Mouse (Mus musculus) embryo, embryonic 10 days (tissue): ENCODE measurements around the gene Apol7b.
"Not testable (repeated sequence)": the region's sequence is repeated elsewhere in the genome, so short reads cannot be mapped to it uniquely, and the experiment has no call there.

ENCODE experiments used
- DNase-seq: peaks from one replicate; pipeline ENCODE4 v3.0.0-alpha.2; 2015; ENCODE audit warnings: low spot score

Apol7b gene

DNA sequence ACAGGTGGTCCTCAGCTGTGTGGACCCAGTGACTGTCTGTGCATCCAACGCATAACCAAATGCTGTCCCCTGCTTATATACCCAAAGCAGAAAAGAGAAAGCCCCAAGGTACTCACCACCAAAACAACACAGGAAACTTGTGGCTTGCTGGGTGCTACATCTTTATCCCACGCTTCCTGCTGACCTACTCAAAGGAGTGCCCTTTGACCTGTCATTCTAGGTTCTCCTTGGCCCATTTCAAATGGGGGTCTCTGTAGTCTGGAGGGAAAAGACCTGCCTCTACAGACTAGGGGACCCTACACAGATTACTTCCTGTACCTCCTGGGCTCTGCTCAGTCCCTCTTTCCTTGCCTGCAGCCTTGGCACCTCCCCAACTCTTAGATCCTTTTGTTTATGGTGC is at the start of gene Apol7b:
Gene Apol7b (minus strand): TSS at position 101 of the 400 bp plus-strand sequence.
- DNase-seq: not testable (repeated sequence)

DNA sequence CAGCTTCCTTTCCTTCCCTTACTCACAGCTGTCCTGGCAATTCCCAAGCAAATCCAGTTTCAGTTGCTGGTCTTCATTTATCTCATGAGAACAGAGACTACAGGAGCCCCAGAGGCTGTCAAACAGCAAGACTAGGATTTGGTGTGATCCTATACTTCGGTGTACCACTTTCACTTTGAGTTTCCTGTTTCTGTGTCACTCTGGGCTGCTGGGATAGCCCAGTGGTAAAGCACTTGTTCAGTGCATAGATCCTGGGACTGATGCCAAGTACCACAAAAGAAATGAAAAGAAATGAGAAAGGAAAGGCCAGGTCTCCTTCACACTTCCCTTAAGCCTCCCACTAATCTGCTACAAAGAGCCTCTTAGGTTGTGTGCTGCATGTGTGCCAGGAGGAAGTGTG is 47.4 kb upstream of the Apol7b start:
- not testable (repeated sequence) for DNase-seq

DNA sequence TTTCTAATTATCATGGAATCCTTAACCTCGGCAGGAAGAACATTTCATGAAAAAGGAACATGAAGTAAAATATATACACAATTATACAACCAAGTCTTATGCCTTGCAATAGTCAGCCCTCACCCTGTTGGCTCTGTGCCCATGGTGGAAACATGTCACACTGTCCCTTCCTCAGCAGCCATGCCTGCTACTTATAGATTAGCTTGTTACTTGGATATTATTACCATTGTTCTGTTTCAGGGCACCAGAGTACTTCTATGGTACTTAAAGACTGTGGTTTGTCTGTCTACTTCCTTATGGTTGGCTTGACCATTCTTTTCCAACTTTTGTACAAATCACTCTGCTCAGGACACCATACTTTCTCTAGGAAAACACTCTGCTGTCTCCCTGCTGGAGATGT is 45.9 kb upstream of the Apol7b start:
- not testable (repeated sequence) for DNase-seq

DNA sequence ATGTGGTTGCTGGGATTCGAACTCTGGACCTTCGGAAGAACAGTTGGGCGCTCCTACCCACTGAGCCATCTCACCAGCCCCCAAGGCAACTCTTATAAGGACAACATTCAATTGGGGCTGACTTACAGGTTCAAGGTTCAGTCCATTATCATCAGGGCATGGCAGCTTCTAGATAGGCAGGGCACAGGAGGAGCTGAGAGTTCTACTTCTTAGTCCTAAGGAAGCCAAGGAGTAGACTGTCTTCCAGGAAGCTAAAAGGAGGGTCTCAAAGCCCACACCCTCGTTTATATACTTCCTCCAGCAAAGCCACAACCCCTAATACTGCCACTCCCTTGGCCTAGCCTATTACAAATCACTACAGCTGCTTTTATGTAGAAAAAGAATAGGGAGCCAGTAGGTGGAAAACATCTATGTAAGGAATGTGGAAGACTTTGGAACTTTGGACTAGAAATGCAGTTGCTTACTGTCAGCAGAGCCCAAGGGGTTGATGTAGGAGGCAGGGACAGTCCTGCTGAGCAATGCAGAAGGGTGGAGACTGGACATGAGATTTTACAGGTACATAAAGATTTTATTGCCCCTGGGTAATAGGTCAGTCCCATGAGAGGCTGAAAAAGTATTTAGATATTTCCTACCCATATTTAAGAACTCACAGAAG is 35.0 kb upstream of the Apol7b start:
- no peak for DNase-seq

DNA sequence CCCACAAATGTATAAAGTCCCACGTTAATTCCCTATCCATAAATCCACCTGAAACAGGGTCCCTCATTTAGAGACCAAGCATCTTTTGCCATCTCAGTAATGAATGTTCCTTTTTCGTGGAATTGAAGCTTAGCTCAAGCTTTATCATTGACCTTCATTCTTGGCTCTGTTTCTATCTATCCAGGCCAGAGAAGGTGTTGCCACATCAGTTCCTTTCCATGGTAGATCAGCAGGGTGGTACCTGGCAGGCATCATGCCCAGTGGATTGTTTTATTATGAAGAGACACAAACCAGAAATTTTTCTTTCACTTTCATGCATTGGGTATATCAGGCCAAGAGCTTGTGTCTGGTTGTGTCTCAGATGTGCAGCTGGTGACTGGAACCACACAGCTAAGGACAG is 29.4 kb upstream of the Apol7b start, which contains the start of gene Apol10a:
Gene Apol10a (plus strand): TSS at position 355 of the 400 bp plus-strand sequence.
- DNase-seq: not testable (repeated sequence)

DNA sequence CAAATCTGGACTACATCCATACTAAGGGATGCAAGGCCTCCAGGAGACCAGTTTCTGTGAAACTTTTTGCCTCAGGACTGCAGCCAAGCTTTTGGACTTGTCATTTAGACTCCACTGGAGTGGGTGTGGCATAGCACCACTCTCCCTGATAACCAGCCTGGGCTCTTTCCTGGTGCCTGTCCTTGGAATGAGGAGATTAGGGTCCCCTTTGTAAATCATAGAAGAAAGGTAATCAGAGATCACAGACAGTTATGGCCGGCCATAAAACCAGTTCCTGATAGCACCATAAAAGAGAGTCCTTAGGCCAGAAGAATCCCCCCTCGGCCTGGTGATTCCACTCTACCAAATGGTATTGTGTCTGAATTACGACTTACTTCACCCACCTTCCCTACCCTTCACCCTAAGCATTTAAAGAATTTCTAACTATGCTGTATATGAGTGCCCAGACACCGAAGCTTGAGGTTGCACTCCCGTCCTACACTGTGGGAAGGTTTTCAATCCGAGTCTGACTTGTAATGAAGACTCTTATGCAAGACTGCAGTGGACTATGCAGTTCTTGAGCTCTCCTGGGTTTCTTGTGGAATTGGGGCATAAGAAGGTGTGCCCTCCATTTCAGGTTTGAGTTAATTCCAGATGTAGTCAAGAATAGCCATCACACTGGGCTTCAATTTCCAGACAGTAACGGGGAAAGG is 27.6 kb upstream of the Apol7b start:
- not testable (repeated sequence) for DNase-seq

DNA sequence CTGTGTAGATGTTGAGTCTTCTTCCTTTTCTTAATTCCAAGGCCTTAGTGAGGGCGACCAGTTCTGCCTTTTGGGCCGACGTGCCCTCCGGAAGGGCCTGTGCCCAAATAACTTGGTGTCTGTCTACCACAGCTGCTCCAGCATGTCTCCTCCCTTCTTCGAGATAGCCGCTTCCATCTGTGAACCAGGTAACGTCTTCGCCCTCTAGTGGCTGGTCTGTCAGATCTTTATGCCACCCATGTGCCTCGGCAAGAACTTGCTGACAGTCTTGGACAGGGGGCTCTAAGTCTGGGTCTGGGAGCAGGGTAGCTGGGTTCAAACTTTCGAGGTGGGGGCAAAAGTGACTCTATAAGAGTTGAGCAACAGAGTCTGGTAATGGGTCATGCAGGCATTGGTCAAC is 2.6 kb upstream of the Apol7b start:
- peak; percentile 14 for DNase-seq

DNA sequence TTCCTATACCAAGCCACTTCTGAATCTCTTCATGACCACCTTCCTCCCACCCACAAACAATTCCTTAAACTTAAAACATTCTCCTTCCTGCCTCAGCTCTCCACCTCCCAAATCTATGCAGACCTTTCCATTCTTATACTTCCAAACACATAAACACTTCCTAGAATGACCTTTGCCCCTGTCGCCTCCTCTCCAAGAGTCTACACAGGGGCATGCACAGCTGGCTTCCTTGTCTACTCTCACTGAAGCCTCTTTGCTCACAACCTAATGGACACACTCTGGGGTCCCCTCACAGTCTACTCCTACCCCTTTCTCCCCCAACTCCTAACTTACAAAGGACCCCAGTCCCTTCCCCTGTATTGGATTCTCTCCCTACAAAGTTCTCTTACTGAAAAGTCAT is 1.6 kb downstream of the Apol7b start:
- DNase-seq: not testable (repeated sequence)

DNA sequence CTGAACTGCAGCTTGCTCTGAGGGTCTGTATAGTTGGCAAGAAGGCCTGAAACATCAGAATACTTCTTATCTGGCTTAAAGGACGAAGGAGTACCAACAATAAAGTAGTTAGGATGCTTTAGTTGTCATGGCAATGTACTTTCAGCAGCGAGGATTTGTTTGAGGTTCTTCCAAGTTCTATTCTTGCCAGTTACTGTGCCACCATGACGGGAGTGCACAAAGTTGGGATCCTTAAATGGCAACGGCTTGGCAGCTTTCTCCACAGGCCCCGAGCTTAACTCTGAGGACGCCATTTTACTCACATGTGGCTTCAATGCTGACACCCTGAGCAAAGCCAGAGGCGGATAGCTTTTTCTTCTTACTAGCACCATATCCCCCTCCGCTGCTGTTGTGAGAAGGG is 2.5 kb downstream of the Apol7b start:
- DNase-seq: not testable (repeated sequence)

DNA sequence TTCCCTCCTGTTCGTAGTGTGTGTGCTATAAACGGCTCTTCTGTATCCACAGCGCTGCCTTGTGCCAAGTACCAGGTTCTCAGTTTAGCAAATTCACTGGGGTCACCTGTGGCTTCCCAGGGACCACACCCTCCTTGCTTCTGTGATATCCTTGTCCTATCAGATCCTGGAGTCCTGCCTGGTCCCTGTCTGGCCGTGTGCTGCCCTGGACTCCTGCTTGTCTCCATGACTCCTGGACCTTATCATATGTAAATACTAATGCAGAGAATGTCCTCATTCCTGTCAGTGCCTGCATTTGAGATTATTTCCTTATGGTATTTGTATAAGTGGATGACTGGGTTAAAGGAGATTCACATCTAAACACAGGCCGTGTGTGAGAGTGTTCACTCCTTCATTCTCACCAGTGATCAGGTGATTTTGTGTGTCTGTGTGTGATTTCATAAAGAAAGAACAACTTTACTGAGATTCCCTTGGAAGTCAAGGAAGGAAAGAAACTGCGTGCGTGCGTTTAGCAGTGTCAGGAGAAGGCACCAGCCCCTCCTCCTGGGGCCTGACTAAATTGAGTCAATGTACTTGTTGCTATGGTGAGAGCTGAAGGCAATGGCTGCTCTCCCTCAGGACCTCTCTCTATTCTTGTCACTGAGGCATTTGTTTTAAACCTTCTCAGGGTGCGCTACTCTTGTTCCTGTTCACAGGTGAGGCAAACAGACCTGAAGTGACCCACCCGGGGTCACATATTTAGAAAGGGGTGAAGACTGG is 18.4 kb downstream of the Apol7b start:
- not testable (repeated sequence) for DNase-seq

DNA sequence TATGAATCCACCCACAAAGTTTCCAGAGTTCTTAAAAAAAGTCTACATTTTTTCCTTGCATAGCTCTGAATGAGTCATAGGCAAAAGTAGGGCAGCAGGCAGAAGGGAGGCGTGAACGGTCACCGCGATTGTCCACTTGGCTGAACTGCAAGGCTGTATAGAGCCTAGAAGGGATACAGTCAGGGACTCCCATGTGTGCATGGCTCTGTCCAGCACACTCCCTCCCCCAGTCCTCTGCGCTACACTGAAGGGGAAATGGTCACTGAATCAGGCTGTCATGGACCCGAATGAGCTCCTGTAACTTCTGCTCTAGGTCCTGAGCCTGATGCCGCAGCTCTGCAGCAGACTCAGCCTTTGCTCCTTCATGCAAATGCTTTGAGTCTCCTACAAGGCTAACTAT is 24.4 kb downstream of the Apol7b start:
- DNase-seq: not testable (repeated sequence)

DNA sequence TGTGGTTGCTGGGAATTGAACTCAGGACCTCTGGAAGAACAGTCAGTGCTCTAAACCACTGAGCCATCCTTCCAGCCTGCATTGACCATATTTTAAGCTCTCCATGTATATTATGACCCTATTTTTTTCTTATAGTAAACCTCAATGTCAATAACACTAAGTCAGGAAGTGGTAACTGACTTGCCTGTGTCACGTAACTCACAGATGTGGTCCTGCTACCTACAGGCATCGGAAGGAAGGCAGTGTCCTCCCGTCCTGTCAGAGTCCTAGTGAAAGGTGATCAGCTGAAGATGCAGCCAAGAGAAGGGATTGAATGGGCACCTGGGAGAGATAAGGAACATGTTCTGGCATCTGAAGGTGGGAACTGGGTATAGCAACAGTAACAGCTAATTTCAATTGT is 27.6 kb downstream of the Apol7b start:
- not testable (repeated sequence) for DNase-seq

DNA sequence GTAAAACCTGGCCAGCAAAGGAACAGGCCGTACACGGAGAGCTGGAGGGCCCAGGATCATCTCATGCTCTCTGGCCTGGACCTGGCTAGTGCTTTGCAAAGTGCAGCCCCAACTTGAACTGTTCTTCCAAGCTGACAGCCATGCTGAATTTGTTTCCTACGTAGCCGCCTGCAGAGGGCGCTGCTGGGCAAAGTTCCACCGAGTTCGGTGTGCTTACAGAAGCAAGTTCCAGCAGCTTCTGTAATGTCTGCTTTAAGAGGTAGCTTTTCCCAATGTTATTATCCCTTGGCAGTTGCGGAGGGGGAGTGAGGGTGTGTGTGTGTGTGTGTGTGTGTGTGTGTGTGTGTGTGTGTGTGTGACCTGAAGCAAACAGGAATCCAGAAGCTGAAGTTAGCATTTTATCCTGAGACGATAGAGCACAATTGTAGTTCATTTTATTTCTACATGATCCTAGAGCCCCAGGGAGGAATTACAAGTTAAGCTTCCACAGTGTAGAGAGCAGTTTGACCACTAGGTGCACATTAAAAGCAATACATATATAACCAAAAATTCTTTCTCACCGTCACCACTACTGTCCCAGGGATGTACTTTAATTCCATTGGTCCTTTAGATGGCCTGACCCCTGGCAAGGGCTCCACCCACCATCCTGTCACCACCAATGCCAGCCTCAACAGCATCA is 30.5 kb downstream of the Apol7b start:
- DNase-seq: not testable (repeated sequence)

DNA sequence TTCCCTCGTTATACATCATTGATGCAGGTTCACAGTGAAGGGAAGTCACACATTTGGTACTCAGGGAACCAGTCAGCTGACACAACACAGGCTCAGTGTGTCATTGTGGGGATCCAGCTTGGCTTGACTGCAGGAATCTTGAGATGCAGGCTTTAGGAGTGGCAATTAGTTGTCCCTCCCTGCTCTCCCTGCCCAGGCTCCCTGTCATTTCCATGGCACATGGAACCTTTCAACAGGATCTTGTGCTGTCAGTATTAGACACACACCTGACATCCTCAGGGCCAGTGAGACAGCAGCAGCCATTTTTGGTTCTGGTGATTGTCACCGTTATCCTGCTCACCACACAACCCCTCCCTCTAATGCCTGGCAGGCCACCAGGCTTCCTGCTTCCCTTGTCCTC is 31.6 kb downstream of the Apol7b start:
- DNase-seq: not testable (repeated sequence)

DNA sequence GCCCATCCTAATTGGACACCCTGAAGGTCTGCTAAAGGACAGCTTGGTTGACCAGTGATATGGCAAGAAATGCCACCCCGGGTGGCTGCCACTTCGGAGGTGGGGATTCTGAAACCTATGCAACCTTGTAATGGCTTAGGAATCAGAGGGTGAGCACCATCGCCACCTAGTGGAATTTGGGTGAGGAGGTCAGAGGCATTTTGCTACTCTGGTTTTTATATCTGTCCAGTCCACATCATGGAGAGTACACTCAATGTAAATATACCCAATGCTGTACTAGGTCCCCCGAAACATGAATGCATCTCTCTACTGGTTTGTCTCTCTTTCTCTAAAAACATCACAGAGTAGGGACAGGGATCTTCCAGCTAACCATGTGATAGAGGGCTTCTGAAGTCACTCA is 34.6 kb downstream of the Apol7b start:
- DNase-seq: not testable (repeated sequence)

DNA sequence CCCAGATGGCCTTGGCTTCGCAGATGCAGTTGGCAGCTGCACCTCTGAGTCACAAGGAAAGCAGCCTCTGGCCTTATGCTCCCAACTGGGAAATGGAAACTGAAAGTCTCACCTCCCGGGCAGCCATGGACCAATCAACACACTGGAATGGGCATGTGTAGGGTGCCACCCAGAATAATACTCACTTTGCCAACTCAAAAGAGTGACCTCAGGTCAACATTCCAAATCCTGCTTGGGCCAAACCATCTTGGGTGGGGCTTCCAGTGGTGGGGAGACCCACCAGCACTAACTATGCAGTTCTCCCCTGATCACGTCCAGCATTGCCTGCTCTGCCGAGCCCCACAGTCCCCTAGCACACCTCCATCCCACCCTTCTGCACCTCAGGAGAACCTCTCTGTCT is 36.3 kb downstream of the Apol7b start, which contains the start of gene Apol9a:
Gene Apol9a (minus strand): TSS at position 101 of the 400 bp plus-strand sequence.
- not testable (repeated sequence) for DNase-seq

DNA sequence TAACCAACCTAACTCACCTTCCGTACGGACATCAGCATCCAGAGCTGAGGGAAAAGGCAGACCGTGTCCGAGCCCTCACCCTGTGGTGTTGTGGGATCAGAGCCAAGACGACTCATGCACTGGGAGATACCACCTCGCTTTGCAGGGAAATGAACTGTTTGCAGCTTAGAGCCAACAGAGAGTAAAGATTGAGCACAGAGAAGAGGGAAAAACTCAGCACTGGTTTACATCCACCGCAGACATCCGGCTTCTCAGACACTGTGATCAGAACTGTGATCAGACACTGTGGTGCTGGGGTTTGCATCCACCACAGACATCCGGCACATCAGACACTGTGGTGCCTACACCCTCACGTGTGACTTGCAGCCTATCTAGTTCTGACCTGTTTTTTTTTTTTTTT is 40.9 kb downstream of the Apol7b start:
- not testable (repeated sequence) for DNase-seq

DNA sequence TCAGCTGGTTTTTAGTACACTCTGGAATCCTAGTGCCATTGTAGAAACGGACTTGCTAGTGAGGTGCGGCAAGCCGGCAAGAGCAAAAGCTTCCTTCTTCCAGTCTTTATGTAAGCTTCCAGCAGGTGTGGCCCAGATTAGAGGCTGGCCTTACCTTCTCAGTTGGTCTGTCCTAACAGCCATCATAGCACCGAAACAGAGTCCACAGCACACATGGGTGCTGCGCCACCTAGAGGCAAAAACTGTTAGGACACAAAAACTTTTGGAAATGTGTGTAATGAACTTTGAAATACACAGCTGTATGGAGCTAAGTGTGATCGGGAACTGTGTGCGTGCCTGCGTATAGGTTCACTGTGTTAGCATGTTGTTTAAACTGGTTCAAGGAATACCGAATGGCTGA is 48.3 kb downstream of the Apol7b start, which contains the start of gene Apol7a:
Gene Apol7a (minus strand): TSS at position 84 of the 400 bp plus-strand sequence.
- peak; percentile 48 for DNase-seq

DNA sequence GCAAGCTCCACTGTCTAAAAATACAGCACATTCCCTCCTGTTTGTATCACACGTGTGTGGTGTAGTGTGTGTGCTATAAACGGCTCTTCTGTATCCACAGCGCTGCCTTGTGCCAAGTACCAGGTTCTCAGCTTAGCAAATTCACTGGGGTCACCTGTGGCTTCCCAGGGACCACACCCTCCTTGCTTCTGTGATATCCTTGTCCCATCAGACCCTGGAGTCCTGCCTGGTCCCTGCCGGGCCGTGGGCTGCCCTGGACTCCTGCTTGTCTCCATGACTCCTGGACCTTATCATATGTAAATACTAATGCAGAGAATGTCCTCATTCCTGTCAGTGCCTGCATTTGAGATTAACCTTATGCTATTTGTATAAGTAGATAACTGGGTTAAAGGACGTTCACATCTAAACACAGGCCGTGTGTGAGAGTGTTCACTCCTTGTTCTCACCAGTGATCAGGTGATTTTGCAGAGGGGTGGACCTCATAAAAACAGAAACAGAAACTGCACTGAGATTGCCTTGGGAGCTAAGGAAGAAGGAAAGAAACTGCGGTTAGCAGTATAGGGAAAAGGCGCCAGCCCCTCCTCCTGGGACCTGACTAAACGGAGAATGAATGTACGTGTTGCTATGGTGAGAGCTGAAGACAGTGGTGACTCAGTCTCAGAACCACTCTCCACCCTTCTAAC is 49.7 kb downstream of the Apol7b start:
- not testable (repeated sequence) for DNase-seq

DNA sequence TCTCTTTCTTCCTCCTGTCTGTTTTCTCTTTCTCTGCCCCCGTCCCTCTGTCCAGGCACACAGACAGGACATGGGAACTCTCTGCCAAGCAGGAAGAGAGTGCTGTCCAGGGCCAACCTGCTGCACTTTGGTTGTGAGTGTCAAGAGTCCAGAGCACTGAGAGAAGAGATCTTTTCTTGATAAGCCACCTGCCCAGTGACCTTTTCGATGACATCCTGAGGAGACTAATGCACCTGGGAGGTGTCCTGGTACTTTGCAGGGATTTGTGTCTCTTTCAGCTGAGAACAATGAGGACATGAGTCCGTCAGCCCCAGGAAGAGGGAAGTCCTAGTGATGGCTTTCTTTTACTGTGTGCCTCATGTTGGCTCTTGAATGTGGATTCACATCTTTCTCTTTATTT is 53.5 kb downstream of the Apol7b start:
- DNase-seq: not testable (repeated sequence)

DNA sequence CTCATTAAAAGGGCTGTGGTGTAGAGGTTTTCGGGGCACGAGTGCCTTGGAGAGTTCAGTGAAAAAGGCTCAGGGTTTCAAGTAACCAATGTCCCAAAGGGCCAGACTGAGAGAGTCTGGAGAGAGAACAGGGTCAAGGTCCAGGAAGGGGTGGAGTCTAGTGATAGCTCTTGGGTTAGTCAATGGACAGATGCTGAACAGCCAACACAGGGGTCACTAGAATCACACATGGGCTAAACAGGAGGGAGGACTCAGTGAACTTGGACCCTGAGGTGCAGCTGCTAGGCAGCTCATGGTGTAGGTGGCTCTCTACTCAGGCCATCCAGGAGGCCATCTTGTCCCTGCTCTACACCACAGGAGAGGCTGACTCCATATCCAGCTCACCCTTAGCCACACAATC is 59.8 kb downstream of the Apol7b start:
- no peak for DNase-seq
